In the genomic region with DNA sequence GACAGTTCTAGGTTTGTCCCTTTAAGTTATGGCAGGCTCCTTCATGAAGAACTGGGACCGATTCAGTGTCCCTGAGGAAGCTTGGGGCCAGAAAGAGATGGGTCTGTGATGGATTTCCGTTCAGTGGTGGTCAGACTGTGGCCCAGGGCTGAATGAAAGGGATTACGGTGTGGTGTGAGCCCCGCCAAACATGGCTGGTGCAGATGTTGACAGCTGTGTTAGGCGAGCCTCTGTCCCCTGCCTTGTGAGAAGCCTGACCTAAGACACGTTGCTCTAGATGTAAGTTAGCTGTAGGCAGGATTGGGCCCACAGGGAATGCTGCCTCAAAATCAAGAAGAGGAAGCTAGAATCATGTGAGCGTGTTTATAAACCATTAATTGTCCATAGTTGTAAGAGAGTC, we compare ENCODE assay signal across 9 mouse cellular contexts. TPM values are rescaled to one million over a fixed set of nuclear protein-coding genes. Genes with fewer than 3 reads are reported as not detected.
DNase-seq lines count a peak whose midpoint lies in the region; ATAC-seq lines count a peak whose summit lies in the region.
"Had no signal": no experiment of that assay in that cellular context is flagged by ENCODE, and none has a peak within 500 bp of the region (broad histone marks: within the 10 kb centered on the region; RNA-seq: fewer than 3 reads in every experiment).

No protein-coding gene starts in this region.

- DNase-seq in heart, adult 9 months (ENCODE audit: low spot score in 2 of 2): no peak
- no peak for DNase-seq in intestine, embryonic 14.5 days (ENCODE audit: low spot score)
- DNase-seq in cerebellum, adult 9-10 months: no peak
- DNase-seq in testis, postnatal 10 days (ENCODE audit: low spot score): no peak

- no peaks in the 10 kb centered on the region for H3K9me3 ChIP-seq in heart, embryonic 13.5 days
- peaks cover 19% of the 10 kb centered on the region for H3K9me3 ChIP-seq in megakaryocyte, embryonic 14.5 days
- H3K9me3 ChIP-seq in intestine, embryonic 14.5 days (ENCODE audit: control insufficient read depth, low read length): no peaks in the 10 kb centered on the region
- no peaks in the 10 kb centered on the region for H3K9me3 ChIP-seq in stomach, embryonic 15.5 days
- H3K9me3 ChIP-seq: neural tube, embryonic 12.5 days had no signal

- 51% methylated on average over 7 of the region's 7 CpGs for WGBS in heart, embryonic 13.5 days
- WGBS in intestine, embryonic 14.5 days: 60% methylated on average over 7 of the region's 7 CpGs
- WGBS in stomach, embryonic 15.5 days: 54% methylated on average over 7 of the region's 7 CpGs

- H3K4me1 ChIP-seq in heart, embryonic 13.5 days: peaks cover 9% of the 10 kb centered on the region
- H3K4me1 ChIP-seq in megakaryocyte, embryonic 14.5 days: peaks cover 42% of the 10 kb centered on the region
- 0 out of 2 replicates have a peak, but pooled peaks cover 2% of the 10 kb centered on the region for H3K4me1 ChIP-seq in intestine, embryonic 14.5 days (replicated peaks; ENCODE audit: control insufficient read depth, insufficient read depth, low read length)
- H3K4me1 ChIP-seq in stomach, embryonic 15.5 days: peaks cover 17% of the 10 kb centered on the region

- H3K36me3 ChIP-seq in heart, embryonic 13.5 days: no peaks in the 10 kb centered on the region
- H3K36me3 ChIP-seq in megakaryocyte, embryonic 14.5 days (replicated peaks; ENCODE audit: low read length): peaks cover 24% of the 10 kb centered on the region
- no peaks in the 10 kb centered on the region for H3K36me3 ChIP-seq in intestine, embryonic 14.5 days (ENCODE audit: control insufficient read depth, insufficient read depth, low read length)
- H3K36me3 ChIP-seq in stomach, embryonic 15.5 days: no peaks in the 10 kb centered on the region
- H3K36me3 ChIP-seq: neural tube, embryonic 12.5 days had no signal

- no peak for ATAC-seq in heart, embryonic 13.5 days (ENCODE audit: extremely low read depth, insufficient number of reproducible peaks, low FRiP score, low TSS enrichment)
- ATAC-seq in megakaryocyte, adult 5-6 weeks (ENCODE audit: poor library complexity, severe bottlenecking): no peak
- ATAC-seq in intestine, embryonic 14.5 days (replicated peaks; ENCODE audit: low FRiP score, low TSS enrichment, low read depth): no peak
- no peak for ATAC-seq in stomach, embryonic 15.5 days (ENCODE audit: insufficient read depth, low FRiP score, low read depth)

- H3K4me2 ChIP-seq in heart, embryonic 13.5 days: peak overlapping the region; percentile 95
- peak overlapping the region; percentile 94 for H3K4me2 ChIP-seq in intestine, embryonic 14.5 days (ENCODE audit: low read length)
- H3K4me2 ChIP-seq in stomach, embryonic 15.5 days: peak overlapping the region; percentile 99

- no peak overlapping the region for H3K9ac ChIP-seq in heart, embryonic 13.5 days
- no peak overlapping the region for H3K9ac ChIP-seq in intestine, embryonic 14.5 days (ENCODE audit: low read length)
- H3K9ac ChIP-seq in stomach, embryonic 15.5 days: no peak overlapping the region

- peaks cover 85% of the 10 kb centered on the region for H3K27me3 ChIP-seq in heart, embryonic 13.5 days (replicated peaks)
- H3K27me3 ChIP-seq in megakaryocyte, embryonic 14.5 days (replicated peaks): peaks cover 80% of the 10 kb centered on the region
- peaks cover 27% of the 10 kb centered on the region for H3K27me3 ChIP-seq in intestine, embryonic 14.5 days (replicated peaks; ENCODE audit: control insufficient read depth, insufficient read depth, low read length)
- H3K27me3 ChIP-seq in stomach, embryonic 15.5 days (replicated peaks): peaks cover 27% of the 10 kb centered on the region

- peak overlapping the region; percentile 60 for H3K4me3 ChIP-seq in heart, embryonic 13.5 days
- H3K4me3 ChIP-seq in megakaryocyte, embryonic 14.5 days (replicated peaks): peak overlapping the region; percentile 90
- H3K4me3 ChIP-seq in intestine, embryonic 14.5 days (ENCODE audit: low read depth, low read length): peak overlapping the region; percentile 53
- H3K4me3 ChIP-seq in stomach, embryonic 15.5 days (replicated peaks): peak overlapping the region; percentile 49

- H3K27ac ChIP-seq in heart, embryonic 13.5 days (replicated peaks): no peak overlapping the region
- H3K27ac ChIP-seq in intestine, embryonic 14.5 days (ENCODE audit: low read depth): no peak overlapping the region
- no peak overlapping the region for H3K27ac ChIP-seq in stomach, embryonic 15.5 days
- H3K27ac ChIP-seq: neural tube, embryonic 12.5 days had no signal

RNA-seq across cellular contexts. Expression of a gene that starts 1.0 kb away (rescaled TPM):
- 7.1 and 7.9 TPM in 2 replicates for polyA plus RNA-seq in heart, embryonic 13.5 days (2015; fragmentation: Nextera tagmentation; extraction: Ambion mirVana)
- 14.6 and 50.7 TPM in 2 replicates for polyA plus RNA-seq in megakaryocyte, embryonic 14.5 days (2012; ENCODE audit: insufficient read depth, low replicate concordance)
- total RNA-seq in megakaryocyte, adult 5-6 weeks (2015): 167 and 175 TPM in 2 replicates
- 282 and 289 TPM in 2 replicates for total RNA-seq in megakaryocyte, adult 5-6 weeks (2017)
- 26.9 and 32.2 TPM in 2 replicates for polyA plus RNA-seq in intestine, embryonic 14.5 days (2014; fragmentation: Nextera tagmentation; extraction: Ambion mirVana)
- polyA plus RNA-seq in stomach, embryonic 15.5 days (2015; fragmentation: Nextera tagmentation; extraction: Ambion mirVana): 21.8 and 23.0 TPM in 2 replicates
